Mouse (Mus musculus): ENCODE measurements around the gene Fpgt.

GRCm38 (mm10) chr3:155092081-155092480, 1.1 kb downstream of the Fpgt start:
- TF ChIP-seq POLR2A (IDR thresholded peaks at IDR 0.05; ENCODE audit: control insufficient read depth, extremely low read depth, insufficient read depth, low read length, poor library complexity): no peak
- TF ChIP-seq CTCF (IDR thresholded peaks at IDR 0.05; ENCODE audit: borderline replicate concordance, control insufficient read depth, extremely low read depth, insufficient read depth, low read length, poor library complexity): no peak
